Mouse (Mus musculus) brain, embryonic 14.5 days (tissue): Measurements from ENCODE around the gene Kpna7.

Experiments
- CTCF ChIP-seq: fragments of 200-500 bp; IDR thresholded peaks from 2 replicates; pipeline ENCODE4 v1.5.1; 2012; ENCODE audit warnings: inconsistent platforms, mild to moderate bottlenecking, moderate library complexity, borderline replicate concordance; ENCODE audit not compliant: insufficient read depth, insufficient read length; ENCODE audit errors: extremely low read depth
- POLR2A ChIP-seq: fragments of 200-500 bp; IDR thresholded peaks from 2 replicates; pipeline ENCODE4 v1.6.1; 2012; ENCODE audit warnings: mild to moderate bottlenecking, inconsistent platforms, borderline replicate concordance; ENCODE audit not compliant: poor library complexity, insufficient read depth, insufficient read length, severe bottlenecking; ENCODE audit errors: extremely low read depth

GRCm38 (mm10) chr5:145059524-145059923 is 24.3 kb downstream of the Kpna7 start:
- TF ChIP-seq POLR2A: no peak
- no peak for TF ChIP-seq CTCF
